Comparison of ENCODE assay signal across 9 mouse cellular contexts in the genomic region with DNA sequence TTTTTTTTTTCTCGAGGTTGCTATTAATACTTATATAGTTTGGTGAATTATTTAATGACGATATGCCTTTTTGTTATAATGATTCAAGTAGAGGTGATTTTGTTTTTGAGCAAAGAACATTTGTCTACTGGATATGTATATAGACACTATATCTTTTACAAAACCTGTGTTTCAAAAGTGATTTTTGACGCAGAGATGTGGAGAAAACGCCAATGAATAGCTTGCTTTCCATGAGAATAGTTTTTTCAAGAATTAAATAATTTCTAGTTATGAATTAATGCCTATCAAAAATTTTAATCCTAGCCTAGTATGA. TPM values are rescaled to one million over a fixed set of nuclear protein-coding genes. Genes with fewer than 3 reads are reported as not detected.
DNase-seq lines count a peak whose midpoint lies in the region; ATAC-seq lines count a peak whose summit lies in the region.
"Had no signal": no experiment of that assay in that cellular context is flagged by ENCODE, and none has a peak within 500 bp of the region (broad histone marks: within the 10 kb centered on the region; RNA-seq: fewer than 3 reads in every experiment).

No protein-coding gene starts in this region.

- H3K4me3 ChIP-seq in heart, embryonic 15.5 days = peak overlapping the region; percentile 62
- H3K4me3 ChIP-seq in embryonic facial prominence, embryonic 10.5 days = peak overlapping the region; percentile 74
- no peak overlapping the region; the same call in 1 of the 2 replicates for H3K4me3 ChIP-seq in hindbrain, embryonic 11.5 days (ENCODE audit: low read depth, low read length)
- peak overlapping the region; percentile 55 for H3K4me3 ChIP-seq in midbrain, embryonic 13.5 days (replicated peaks)

- H3K36me3 ChIP-seq in heart, embryonic 15.5 days = no peaks in the 10 kb centered on the region
- H3K36me3 ChIP-seq in embryonic facial prominence, embryonic 10.5 days (replicated peaks) = no peaks in the 10 kb centered on the region
- no peaks in the 10 kb centered on the region for H3K36me3 ChIP-seq in hindbrain, embryonic 11.5 days (ENCODE audit: control insufficient read depth, insufficient read depth, low read length)
- H3K36me3 ChIP-seq in midbrain, embryonic 13.5 days = no peaks in the 10 kb centered on the region

- no peak for DNase-seq in heart, postnatal 25 days (ENCODE audit: low spot score)
- DNase-seq in embryonic facial prominence, embryonic 10.5 days (ENCODE audit: low spot score) = no peak
- no peak for DNase-seq in hindbrain, embryonic 11.5 days (ENCODE audit: low spot score)
- no peak for DNase-seq in thymus, postnatal 4 days
- DNase-seq in urinary bladder, postnatal 10 days (ENCODE audit: low spot score) = no peak
- DNase-seq in gastrocnemius, postnatal 36 days = no peak

- ATAC-seq in heart, embryonic 15.5 days (replicated peaks; ENCODE audit: insufficient number of reproducible peaks, insufficient read depth, low FRiP score, low read depth) = no peak
- peak; percentile 60 for ATAC-seq in hindbrain, embryonic 11.5 days (ENCODE audit: low FRiP score)
- ATAC-seq in midbrain, embryonic 13.5 days = peak; percentile 31

- whole genome bisulfite sequencing in heart, embryonic 15.5 days = 14% methylated on average over 4 of the region's 4 CpGs
- 20% methylated on average over 4 of the region's 4 CpGs for WGBS in embryonic facial prominence, embryonic 10.5 days
- WGBS in hindbrain, embryonic 11.5 days = 32% methylated on average over 4 of the region's 4 CpGs
- 27% methylated on average over 4 of the region's 4 CpGs for WGBS in midbrain, embryonic 13.5 days

- intact Hi-C loops in heart, postnatal 25 days (cut with DNase I) = no loop called here
- intact Hi-C loops in gastrocnemius, postnatal 36 days (cut with DNase I) = no loop called here

- H3K27ac ChIP-seq in heart, embryonic 15.5 days = no peak overlapping the region
- no peak overlapping the region for H3K27ac ChIP-seq in embryonic facial prominence, embryonic 10.5 days (replicated peaks)
- H3K27ac ChIP-seq in hindbrain, embryonic 11.5 days (ENCODE audit: low read depth, low read length) = no peak overlapping the region
- no peak overlapping the region for H3K27ac ChIP-seq in midbrain, embryonic 13.5 days

- H3K9me3 ChIP-seq in heart, embryonic 15.5 days (replicated peaks) = no peaks in the 10 kb centered on the region
- H3K9me3 ChIP-seq in embryonic facial prominence, embryonic 10.5 days = no peaks in the 10 kb centered on the region
- no peaks in the 10 kb centered on the region for H3K9me3 ChIP-seq in hindbrain, embryonic 11.5 days (ENCODE audit: control insufficient read depth, low read length)
- no peaks in the 10 kb centered on the region for H3K9me3 ChIP-seq in midbrain, embryonic 13.5 days

- 0 out of 2 replicates have a peak, but pooled peaks cover 2% of the 10 kb centered on the region for H3K27me3 ChIP-seq in heart, embryonic 15.5 days
- no peaks in the 10 kb centered on the region for H3K27me3 ChIP-seq in embryonic facial prominence, embryonic 10.5 days (replicated peaks; ENCODE audit: low read depth, poor library complexity, severe bottlenecking)
- H3K27me3 ChIP-seq in hindbrain, embryonic 11.5 days (ENCODE audit: control insufficient read depth, insufficient read depth, low read length) = no peaks in the 10 kb centered on the region
- no peaks in the 10 kb centered on the region for H3K27me3 ChIP-seq in midbrain, embryonic 13.5 days

- H3K4me2 ChIP-seq in heart, embryonic 15.5 days = peak overlapping the region; percentile 88
- H3K4me2 ChIP-seq in hindbrain, embryonic 11.5 days (replicated peaks; ENCODE audit: low read depth, low read length) = no peak overlapping the region
- H3K4me2 ChIP-seq in midbrain, embryonic 13.5 days (replicated peaks) = peak overlapping the region; percentile 64

- H3K9ac ChIP-seq in heart, embryonic 15.5 days = no peak overlapping the region
- H3K9ac ChIP-seq in hindbrain, embryonic 11.5 days (ENCODE audit: low read depth, low read length) = no peak overlapping the region
- H3K9ac ChIP-seq in midbrain, embryonic 13.5 days (replicated peaks) = no peak overlapping the region

- H3K4me1 ChIP-seq in heart, embryonic 15.5 days (replicated peaks) = no peaks in the 10 kb centered on the region
- H3K4me1 ChIP-seq in embryonic facial prominence, embryonic 10.5 days = peaks cover 7% of the 10 kb centered on the region
- no peaks in the 10 kb centered on the region for H3K4me1 ChIP-seq in hindbrain, embryonic 11.5 days (replicated peaks; ENCODE audit: control insufficient read depth, insufficient read depth, low read length)
- peaks cover 7% of the 10 kb centered on the region; the same call in 1 of the 2 replicates for H3K4me1 ChIP-seq in midbrain, embryonic 13.5 days (replicated peaks)

RNA-seq across cellular contexts. Expression of a gene that starts 0.3 kb away (rescaled TPM):
- polyA plus RNA-seq in heart, embryonic 15.5 days (2015; fragmentation: Nextera tagmentation; extraction: Ambion mirVana) = 0.06 and 0.24 TPM in 2 replicates
- total RNA-seq in heart, postnatal 25 days (2021) = not detected
- polyA plus RNA-seq in embryonic facial prominence, embryonic 10.5 days (2016; fragmentation: Nextera tagmentation; extraction: Ambion mirVana) = 0.60 and 1.2 TPM in 2 replicates
- 3.4 and 5.2 TPM in 2 replicates for polyA plus RNA-seq in hindbrain, embryonic 11.5 days (2014; fragmentation: Nextera tagmentation; extraction: Ambion mirVana)
- 2.7 and 3.1 TPM in 2 replicates for polyA plus RNA-seq in midbrain, embryonic 13.5 days (2015; fragmentation: Nextera tagmentation; extraction: Ambion mirVana)
- total RNA-seq in gastrocnemius, postnatal 36 days (2021) = not detected
- total RNA-seq: liver, adult 2 months had no signal
- polyA plus RNA-seq: liver, adult 2 months had no signal
